Mouse (Mus musculus): ENCODE measurements at regions not wholly inside any gene's neighbourhood (a gene's known extent, or its start where the extent isn't known, plus 50 kb on each side); places are given as distances from the start of the nearest gene placed in this dataset.

GRCm38 (mm10) chr4:89365875-89366274, 55.0 kb upstream of the Cdkn2b start:
- no peak for DNase-seq (ENCODE audit: extremely low spot score in 1 of 2, low spot score in 1 of 2)

GRCm38 (mm10) chr4:89363150-89363683, 52.4 kb upstream of the Cdkn2b start:
- DNase-seq (ENCODE audit: extremely low spot score in 1 of 2, low spot score in 1 of 2) = no peak

GRCm38 (mm10) chr4:89362650-89363049, 51.8 kb upstream of the Cdkn2b start:
- DNase-seq (ENCODE audit: extremely low spot score in 1 of 2, low spot score in 1 of 2) = no peak

- DNase-seq (ENCODE audit: extremely low spot score in 1 of 2, low spot score in 1 of 2) = no peak
Measured at GRCm38 (mm10) chr4:89361316-89361715, 50.5 kb upstream of the Cdkn2b start.

Measured in layer of hippocampus, postnatal 25 days (tissue).